Mouse (Mus musculus) ES-E14 (cell line): Measurements from ENCODE around the gene Rnf31. TPM values are rescaled to one million over a fixed set of nuclear protein-coding genes. Genes with fewer than 3 reads are reported as not detected.

Source experiments
- DNase-seq: peaks from one replicate; pipeline ENCODE4 v3.0.0-alpha.2; 2013; ENCODE audit warnings: low read depth, low spot score
- H3K27ac ChIP-seq: 2 replicates; pipeline ENCODE4 v1.5.1; 2012; ENCODE audit warnings: low read depth, mild to moderate bottlenecking, low read length, moderate library complexity, mixed read lengths; ENCODE audit not compliant: poor library complexity, insufficient read depth, severe bottlenecking
- H3K36me3 ChIP-seq: 2 replicates; pipeline ENCODE4 v1.6.1; 2012; ENCODE audit warnings: mild to moderate bottlenecking, low read length, moderate library complexity, mixed read lengths; ENCODE audit not compliant: control insufficient read depth, poor library complexity, insufficient read depth, severe bottlenecking
- H3K4me1 ChIP-seq, 2 experiments: fragments of 150-350 bp in 1 of 2; sonication (generic) in 1 of 2; 2 replicates each; pipeline ENCODE4 v1.6.1; 2012; ENCODE audit warnings: low read length in 2 of 2, mild to moderate bottlenecking in 1 of 2, mixed read lengths in 1 of 2; ENCODE audit not compliant: control insufficient read depth in 2 of 2, insufficient read depth in 2 of 2, poor library complexity in 1 of 2
- H3K4me3 ChIP-seq, 2 experiments: fragments of 150-350 bp in 1 of 2; sonication (generic) in 1 of 2; 2 replicates each; pipeline ENCODE4 v1.5.1; 2012; ENCODE audit warnings: low read length in 2 of 2, low read depth in 1 of 2, mild to moderate bottlenecking in 1 of 2, mixed read lengths in 1 of 2; ENCODE audit not compliant: insufficient read depth in 1 of 2, poor library complexity in 1 of 2, severe bottlenecking in 1 of 2
- H3K9ac ChIP-seq: 2 replicates; pipeline ENCODE4 v1.6.1; 2012; ENCODE audit warnings: low read depth, mild to moderate bottlenecking, low read length, mixed read lengths; ENCODE audit not compliant: poor library complexity, insufficient read depth, severe bottlenecking
- H3K9me3 ChIP-seq: fragments of 150-350 bp; sonication (generic); 2 replicates; pipeline ENCODE4 v1.6.1; 2012; ENCODE audit warnings: low read depth, mild to moderate bottlenecking, low read length; ENCODE audit not compliant: control insufficient read depth, insufficient read depth
- CHD2 ChIP-seq: IDR thresholded peaks from 2 replicates; pipeline ENCODE4 v1.6.1; 2014; ENCODE audit warnings: mild to moderate bottlenecking, low read depth, low read length, inconsistent platforms
- HCFC1 ChIP-seq: IDR thresholded peaks from 2 replicates; pipeline ENCODE4 v1.6.1; 2012; ENCODE audit warnings: low read length, inconsistent platforms, borderline replicate concordance; ENCODE audit not compliant: insufficient read depth
- MAFK ChIP-seq: IDR thresholded peaks from 2 replicates; pipeline ENCODE4 v1.6.1; 2014; ENCODE audit warnings: mild to moderate bottlenecking, low read depth, low read length, inconsistent platforms; ENCODE audit not compliant: insufficient read depth
- ZC3H11A ChIP-seq: IDR thresholded peaks from 2 replicates; pipeline ENCODE4 v1.6.1; 2012; ENCODE audit warnings: low read depth, mild to moderate bottlenecking, inconsistent platforms, low read length, borderline replicate concordance
- ZNF384 ChIP-seq: IDR thresholded peaks from 2 replicates; pipeline ENCODE4 v1.6.1; 2012; ENCODE audit warnings: low read depth, low read length, inconsistent platforms
- in situ Hi-C, 2 experiments: fragments of 600-800 bp; cut with MboI; formaldehyde crosslinking; loops; one replicate each; pipeline ENCODE4 v1.15.1; 2025; ENCODE audit warnings: low sequenced_read_pairs in 2 of 2, inconsistent platforms in 1 of 2; ENCODE audit not compliant: unreplicated experiment in 2 of 2
- total RNA-seq: library from RNA; depleted of rRNA; stranded (reverse); fragments of 300-350 nt; gene quantifications from 2 replicates; pipeline ENCODE4 v1.2.3, GENCODE M21; 2012

Gene Rnf31
- total RNA-seq, 1 experiment, result 13.1 TPM

GRCm38 (mm10) chr14:55617822-55618221 lies 26.3 kb downstream of the Rnf31 start, which contains the start of gene Rec8:
Gene Rec8 (plus strand): TSS chr14:55618037.
- in situ Hi-C loops, result no loop called here
- H3K9ac ChIP-seq, result peak within 1 kb of the TSS; percentile 12; the same call in 1 of the 2 replicates
- DNase-seq, result peak; percentile 90
- H3K4me1 ChIP-seq, result peaks cover 0 to 8% of the 10 kb centered on the region in 2 experiments; a peak in 2 of 4 replicates
- H3K9me3 ChIP-seq, result no peaks in the 10 kb centered on the region
- H3K36me3 ChIP-seq, result peaks cover 2% of the 10 kb centered on the region; the same call in 1 of the 2 replicates
- peak within 1 kb of the TSS; percentile 27 to 40 for H3K4me3 ChIP-seq
- TF ChIP-seq CHD2 (peak; percentile 60), MAFK (no peak), HCFC1 (no peak)
- H3K27ac ChIP-seq, result no peak within 1 kb of the TSS

DNA sequence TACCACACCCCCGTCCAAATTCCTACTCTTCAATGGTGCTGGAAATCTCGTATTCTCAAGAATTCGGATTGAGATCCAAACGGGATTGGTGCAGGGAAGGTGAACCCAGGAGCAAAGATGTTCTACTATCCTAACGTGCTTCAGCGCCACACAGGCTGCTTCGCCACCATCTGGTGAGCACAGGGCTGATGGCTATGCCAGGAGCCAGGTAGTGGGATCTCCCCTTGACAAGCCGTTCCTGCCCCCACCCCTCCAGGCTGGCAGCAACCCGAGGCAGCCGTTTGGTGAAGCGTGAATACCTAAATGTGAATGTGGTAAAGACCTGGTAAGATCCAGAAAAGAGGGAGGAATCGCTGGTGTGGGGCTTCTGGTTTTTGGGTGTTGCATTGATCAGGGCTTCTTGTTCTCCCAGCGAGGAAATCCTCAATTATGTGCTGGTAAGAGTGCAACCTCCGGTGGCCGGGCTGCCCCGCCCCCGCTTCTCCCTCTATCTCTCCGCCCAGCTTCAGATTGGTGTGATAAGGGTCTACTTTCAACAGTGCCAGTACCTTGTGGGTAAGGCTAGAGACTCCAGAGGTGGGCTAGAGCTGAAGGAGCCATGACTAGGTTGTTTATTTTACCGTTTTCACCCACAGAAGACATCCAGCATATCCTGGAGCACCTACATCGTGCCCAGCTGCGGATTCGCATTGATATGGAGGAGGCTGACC lies 27.1 kb downstream of the Rnf31 start:
- Histone ChIP-seq H3K4me1 (peaks cover 0 to 11% of the 10 kb centered on the region in 2 experiments; a peak in 2 of 4 replicates), H3K9me3 (no peaks in the 10 kb centered on the region), H3K36me3 (peaks cover 2% of the 10 kb centered on the region; the same call in 1 of the 2 replicates), H3K9ac (no peak overlapping the region; the same call in 1 of the 2 replicates), H3K27ac (no peak overlapping the region), H3K4me3 (peak overlapping the region; percentile 27 to 40)
- in situ Hi-C loops, result no loop called here
- DNase-seq, result no peak
- no peak for TF ChIP-seq ZC3H11A
- no peak for TF ChIP-seq HCFC1
- TF ChIP-seq ZNF384, result no peak
- TF ChIP-seq MAFK, result no peak
- TF ChIP-seq CHD2, result no peak

GRCm38 (mm10) chr14:55628077-55628827 lies 36.7 kb downstream of the Rnf31 start:
- TF ChIP-seq HCFC1 (no peak), ZNF384 (no peak), MAFK (no peak), CHD2 (no peak), ZC3H11A (no peak)
- Histone ChIP-seq H3K9ac (no peak overlapping the region), H3K36me3 (peaks cover 80% of the 10 kb centered on the region), H3K9me3 (no peaks in the 10 kb centered on the region), H3K4me3 (no peak overlapping the region), H3K4me1 (0 out of 4 replicates have a peak, but pooled peaks cover 0 to under 1% of the 10 kb centered on the region in 2 experiments), H3K27ac (no peak overlapping the region)
- DNase-seq, result no peak
- in situ Hi-C loops, result no loop called here

- peak; percentile 50 for DNase-seq
- Histone ChIP-seq H3K36me3 (peaks cover 90% of the 10 kb centered on the region), H3K27ac (no peak overlapping the region), H3K9me3 (no peaks in the 10 kb centered on the region), H3K4me3 (no peak overlapping the region), H3K4me1 (peaks cover 0 to 5% of the 10 kb centered on the region in 2 experiments; a peak in 1 of 4 replicates), H3K9ac (no peak overlapping the region)
- in situ Hi-C loops, result no loop called here
- TF ChIP-seq ZNF384 (0 out of 2 replicates have a peak, but pooled peaks have one; percentile 53), HCFC1 (no peak), ZC3H11A (no peak), MAFK (no peak), CHD2 (no peak)
Observed at GRCm38 (mm10) chr14:55629312-55629711, 37.8 kb downstream of the Rnf31 start.
